Mouse (Mus musculus) thymus, postnatal 10 days (tissue): Measurements from ENCODE around the gene Dbndd2.

ENCODE experiments used
- DNase-seq, 2 experiments: peaks; one replicate each; pipeline ENCODE4 v3.0.0; 2021; ENCODE audit warnings: low spot score in 2 of 2

The Dbndd2 gene

DNA sequence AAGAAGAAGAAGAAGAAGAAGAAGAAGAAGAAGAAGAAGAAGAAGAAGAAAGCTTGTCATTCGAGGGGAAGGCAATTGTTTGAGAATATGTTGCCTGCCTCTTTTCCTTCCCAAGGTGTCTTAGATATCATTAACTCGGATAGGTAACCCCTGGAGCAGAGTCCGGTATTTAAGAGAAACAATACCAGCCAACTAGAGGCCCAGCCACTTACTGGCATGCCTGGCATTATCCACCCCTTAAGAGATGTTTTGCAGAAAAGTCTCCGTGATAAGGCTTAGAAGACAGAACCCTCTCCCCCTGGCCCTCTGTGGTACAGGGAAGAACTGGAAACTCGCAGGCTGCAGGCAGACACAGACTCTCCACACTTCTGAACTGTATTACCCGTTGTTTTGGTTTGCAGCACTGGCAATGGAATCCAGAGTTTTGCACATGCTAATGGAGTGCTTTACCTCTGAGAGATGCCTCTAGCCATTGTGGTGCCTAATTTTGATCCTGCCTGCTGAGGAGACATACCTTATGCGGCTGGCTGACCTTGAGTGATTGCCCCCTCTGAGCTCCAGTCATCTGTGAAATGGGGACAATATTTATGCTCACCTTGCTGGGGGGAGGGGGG lies 31.9 kb upstream of the Dbndd2 start:
- no peak for DNase-seq

DNA sequence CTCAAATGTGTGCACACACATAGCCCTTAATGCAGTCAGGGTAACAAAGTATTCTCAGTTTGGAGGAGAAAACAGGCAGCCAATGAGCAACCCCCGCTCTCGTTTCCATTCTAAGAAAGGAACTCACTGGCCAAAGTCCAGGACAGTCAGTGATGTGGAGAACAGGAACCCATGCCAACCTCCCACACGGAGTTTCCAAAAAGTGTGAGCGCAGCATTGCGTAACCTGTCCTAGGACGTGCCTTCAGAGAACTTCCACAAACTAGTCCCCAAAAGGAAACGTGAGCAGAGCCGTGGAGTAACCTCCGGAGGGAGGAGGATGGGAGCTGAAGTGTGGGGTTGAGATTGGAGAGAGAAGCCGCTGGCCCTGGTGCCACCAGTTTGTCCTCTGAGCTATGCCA lies 31.1 kb upstream of the Dbndd2 start:
- no peak for DNase-seq

DNA sequence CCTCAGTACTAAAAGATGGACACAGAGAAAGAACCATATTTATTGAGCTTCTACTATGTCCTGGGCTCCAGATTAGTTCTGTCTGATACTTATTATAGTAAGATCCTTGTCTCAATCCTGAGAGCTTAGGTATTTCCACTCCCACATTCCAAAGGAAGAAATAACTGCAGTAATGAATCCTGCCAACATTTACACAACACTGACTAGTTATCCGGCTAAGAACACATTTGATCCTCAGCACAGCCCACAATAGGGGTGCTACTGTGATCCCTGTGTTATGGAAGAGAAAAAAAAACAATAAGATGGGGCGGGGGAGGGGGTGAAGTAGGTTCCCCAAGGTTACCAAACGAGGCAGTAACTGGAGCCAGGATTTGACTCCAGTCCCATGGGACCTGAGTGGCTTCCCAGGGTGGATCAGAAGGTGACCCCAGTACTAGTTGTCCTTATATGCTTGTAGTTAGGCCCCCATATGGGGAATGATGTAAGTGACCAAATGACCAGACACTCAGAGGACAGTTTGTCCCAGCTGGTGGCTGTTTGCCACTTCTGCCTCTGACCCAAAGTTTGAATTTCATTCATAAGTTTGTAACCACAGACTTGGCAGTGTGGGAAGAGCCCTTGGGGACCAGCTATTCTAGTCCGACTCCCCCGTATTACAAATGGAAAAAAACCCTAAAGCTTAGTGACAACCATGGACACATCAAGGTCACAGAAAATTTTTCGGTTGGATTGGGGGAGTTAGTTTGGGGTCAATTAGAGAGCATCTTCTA lies 30.3 kb upstream of the Dbndd2 start:
- no peak for DNase-seq

DNA sequence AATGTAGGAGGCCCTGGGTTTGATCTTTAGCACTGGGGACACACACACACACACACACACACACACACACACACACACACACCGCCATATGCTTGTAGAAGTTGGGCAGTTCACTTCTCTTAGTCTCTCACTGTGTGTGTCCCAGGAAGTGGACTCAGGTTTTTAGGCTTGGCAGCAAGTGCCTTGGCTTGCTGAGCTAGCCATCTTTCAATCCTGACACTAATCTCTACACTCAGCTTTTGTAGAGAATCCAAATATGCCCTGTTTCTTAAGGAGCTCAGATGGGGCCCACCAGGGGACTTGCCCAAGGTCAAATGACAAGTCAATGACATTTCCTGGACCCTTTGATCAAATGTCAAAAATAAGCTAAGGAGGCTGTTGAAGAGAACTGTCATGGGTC lies 29.5 kb upstream of the Dbndd2 start:
- no peak for DNase-seq

DNA sequence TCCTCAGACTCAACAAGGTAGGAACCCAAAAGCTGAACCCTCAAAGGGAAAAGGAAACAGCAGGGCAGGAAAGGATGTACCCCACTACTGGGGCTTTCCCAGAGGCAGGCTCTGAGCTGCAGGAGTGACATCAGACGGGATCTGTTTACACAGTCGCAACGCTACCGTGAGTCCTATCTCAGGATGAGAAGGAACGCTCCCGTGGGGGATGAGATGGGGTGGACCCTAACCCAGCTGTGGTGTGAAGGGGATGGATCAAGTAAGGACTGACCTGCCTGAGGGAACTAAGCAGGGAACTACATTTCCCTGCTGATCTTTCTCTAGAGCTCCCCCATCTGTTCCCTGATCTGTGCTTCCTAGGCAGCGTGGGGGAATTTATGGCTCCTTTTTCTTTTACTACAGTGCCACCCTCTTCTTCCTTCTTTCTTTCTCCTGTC lies 29.0 kb upstream of the Dbndd2 start, which contains the start of gene Sys1:
TSS of gene Sys1 (plus strand) at position 101 of the 437 bp plus-strand sequence.
- DNase-seq = no peak

DNA sequence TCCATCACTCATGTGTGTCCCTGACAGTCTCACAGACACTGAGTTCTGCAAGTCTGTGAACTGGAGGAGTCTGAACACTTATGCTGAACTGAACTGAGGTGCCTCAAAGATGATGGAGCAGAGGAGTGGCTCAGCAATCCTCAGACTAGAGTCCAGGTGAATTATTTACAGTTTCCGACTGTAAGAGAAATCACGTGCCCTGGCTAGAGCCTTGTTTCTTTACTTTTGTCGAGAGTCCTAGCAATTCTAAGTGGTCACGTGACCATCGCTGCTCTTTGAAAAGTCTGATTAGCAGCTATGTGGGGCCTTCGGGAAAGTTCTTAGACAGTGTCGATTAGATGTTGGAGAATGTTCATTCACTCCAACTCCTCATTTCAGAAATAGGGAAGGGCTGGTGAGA lies 28.0 kb upstream of the Dbndd2 start:
- DNase-seq = no peak

DNA sequence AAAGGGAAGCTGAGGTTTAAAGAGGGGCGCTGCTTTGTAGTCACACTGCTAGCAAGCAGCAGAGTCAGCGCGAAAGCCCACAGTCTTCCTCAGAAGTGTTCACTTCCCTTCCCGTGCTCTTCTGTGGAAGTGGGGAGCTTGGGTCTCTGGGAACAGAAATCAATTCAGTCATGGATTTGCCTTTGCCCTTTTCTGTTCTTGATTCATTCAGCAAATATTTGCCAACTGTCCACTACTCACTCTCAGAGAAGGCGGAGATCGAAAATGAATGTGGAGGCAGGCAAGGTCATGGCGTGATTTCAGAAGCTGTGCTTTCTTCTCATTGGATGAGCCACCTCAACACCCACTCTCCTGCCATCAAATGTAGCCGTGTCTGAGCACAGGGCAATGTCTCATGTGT lies 27.4 kb upstream of the Dbndd2 start:
- DNase-seq = no peak

DNA sequence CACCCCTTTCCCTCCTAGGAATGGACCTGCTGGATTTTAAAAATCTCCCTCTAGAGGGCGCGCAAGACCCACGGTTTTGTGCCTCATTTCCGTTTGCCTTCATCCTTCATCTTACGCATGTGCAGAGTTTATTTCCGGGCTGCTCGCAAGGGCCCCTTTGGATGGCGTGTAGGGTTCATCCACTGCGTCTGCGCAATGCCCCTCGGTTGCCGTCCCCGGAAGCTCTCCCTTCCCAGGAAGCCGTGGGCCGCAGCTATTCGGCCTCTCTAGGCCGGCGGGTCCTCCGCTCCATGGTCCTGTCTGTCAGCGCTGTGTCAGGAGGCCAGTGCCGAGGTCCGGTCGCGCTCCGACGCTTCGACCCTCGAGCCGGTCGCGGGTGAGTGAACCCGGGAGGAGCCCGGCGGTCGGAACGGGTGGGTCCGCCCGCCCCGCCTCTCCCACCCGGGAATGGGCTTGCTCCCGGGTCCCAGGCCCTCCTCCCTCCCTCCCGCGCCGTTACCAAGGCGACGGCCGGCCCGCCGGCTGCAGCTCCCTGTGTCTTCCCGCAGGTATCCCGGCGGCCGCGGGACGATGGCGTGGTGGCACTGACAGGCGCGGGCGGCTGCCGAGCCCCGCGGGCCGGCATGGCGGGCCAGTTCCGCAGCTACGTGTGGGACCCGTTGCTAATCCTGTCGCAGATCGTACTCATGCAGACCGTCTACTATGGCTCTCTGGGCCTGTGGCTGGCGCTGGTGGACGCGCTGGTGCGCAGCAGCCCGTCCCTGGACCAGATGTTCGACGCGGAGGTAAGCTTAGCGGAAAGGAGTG lies 25.0 kb upstream of the Dbndd2 start, which contains the start of gene Gm20458:
TSS of gene Gm20458 (plus strand) at position 223 of the 807 bp plus-strand sequence.
- peak; percentile 94 to 95 for DNase-seq

DNA sequence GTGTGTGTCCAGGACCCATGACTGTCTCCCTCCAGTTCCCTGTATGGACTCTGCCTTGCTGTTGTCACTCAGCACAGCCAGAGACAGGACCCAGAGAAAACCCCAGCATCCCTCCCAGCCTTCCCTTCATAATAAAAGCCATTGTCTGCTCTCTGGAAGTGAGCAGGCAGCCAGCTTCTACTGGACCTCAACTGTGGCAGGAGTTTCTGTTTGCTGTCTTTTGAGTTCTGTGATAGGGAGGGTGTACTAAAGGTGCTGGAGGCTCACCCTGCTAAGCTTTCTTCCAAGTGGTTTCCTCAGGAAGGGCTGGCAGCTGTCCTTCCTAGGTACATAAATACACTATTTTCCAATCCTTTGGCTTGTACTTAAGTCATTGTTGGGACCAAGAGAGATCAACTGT lies 20.7 kb upstream of the Dbndd2 start:
- DNase-seq = no peak

DNA sequence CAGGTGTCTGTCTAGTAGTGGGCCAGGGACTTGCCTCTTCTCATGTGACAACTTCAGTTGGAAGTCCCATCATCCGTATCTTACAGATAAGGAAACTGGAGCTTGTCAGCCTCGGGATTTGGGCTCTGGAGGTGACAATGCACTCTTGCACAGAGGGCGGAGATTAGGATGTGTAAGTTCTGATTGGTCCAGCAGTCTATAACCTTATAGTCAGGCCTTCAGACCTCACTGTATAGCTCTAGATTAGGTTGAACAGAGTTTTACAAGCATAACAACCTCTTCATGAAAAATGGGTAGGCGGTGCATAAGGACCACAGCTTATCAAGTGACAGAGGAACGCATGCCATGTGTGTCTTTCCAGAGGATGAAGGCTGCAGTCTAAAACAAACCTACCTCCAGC lies 19.1 kb upstream of the Dbndd2 start:
- DNase-seq = no peak

DNA sequence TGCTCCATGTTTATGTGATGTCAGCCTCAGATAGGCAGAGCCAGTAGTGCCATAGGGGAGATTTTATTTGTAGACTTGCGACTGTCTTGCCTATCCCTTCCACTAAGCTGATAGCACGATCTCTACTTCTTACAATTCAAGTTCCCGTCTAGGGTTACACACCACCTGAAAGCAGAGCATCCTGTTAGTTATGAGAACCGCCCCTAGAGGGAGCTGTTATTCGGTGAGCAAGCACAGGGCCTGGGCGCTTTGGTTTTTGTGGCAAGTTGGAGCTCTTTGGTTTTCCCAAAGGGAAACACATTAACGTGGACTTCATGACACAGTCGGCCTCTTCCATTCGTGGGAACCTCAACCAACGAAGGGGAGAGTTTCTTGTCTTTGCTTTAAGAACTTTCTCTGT lies 15.7 kb upstream of the Dbndd2 start:
- DNase-seq = peak; percentile 21 to 66

DNA sequence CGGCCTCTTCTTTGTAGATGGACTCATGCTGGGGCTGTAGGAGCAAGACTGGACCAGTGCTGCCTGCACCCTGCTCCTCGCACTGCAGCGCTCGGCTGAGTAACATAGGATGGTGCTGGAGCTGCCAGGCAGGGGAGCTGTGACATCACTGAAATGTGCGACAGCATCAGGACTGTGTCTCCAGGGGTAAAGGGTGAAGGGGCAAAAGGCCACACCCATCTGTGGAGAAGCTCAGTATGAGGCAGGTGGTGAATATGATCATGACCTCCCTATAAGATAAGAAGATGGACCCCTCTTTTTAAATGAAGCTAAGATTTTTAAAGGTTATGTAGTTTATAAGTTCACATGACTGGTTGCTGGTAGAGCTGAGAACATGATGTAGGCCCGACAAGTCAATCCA lies 12.3 kb upstream of the Dbndd2 start, which contains the start of gene Trp53tg5:
TSS of gene Trp53tg5 (minus strand) at position 101 of the 400 bp plus-strand sequence.
- DNase-seq = no peak

DNA sequence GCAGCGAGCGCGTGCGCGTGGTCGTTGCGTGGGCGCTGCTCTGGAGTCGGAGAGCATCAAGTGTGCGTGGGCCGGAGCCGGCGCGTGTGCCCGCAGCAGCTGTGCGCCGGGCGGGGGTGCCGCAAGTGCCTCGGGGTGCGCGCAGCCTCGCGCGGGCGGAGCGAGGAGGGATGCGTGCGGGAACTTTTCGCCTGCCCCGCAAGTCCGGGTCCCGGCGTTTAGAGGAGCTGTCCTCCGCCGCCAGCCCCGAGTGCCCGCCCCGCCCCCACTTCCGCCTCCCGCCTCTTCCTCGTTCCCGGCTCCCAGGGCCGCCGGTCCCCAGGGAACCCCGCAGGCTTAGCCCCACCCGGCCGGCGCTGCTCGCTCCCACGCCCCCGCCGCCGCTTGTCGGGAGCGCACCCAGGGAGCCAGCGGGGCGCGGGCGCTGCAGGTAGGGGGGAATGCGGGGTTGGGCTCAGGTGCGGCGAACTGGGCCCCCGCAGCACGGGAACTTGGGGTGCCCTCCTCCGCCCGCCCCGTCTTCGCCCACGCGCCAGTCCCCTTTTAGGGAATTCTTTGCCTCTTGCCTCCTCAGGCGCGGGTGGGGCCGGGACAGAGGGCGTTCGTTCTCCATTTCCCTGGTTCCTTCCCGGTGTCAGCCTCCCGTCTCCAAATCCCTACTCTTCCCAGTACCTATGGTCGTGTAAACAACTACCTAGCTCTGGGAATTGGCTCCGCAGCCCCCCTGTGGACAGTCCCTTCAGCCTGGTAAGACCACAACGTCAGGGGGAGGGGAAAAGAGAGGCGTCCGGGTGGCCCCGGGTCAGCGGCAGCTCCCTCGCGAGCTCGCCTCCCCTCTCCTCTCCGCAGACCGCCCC lies 580 bp downstream of the Dbndd2 start:
- no peak for DNase-seq

DNA sequence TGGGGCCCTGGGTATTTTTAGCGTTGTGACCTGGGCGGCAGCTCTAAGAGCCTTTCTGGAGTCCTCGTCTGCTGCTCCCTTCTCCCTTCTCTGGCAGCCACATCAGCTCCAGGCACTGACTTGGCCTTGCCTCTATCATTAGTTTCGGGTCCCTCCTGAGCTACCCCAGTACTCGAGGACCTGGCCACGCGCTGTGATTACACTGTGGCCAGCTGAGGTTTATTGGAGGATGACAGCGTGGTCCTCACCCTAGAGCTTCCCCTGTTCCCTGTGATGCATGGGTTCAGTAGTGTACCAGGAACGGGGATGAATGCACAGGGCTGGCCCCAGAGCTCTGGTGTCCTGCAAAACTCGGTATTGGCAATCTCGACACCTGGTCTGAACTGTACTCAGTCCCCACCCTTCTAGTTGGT lies 1.2 kb downstream of the Dbndd2 start:
- no peak for DNase-seq

DNA sequence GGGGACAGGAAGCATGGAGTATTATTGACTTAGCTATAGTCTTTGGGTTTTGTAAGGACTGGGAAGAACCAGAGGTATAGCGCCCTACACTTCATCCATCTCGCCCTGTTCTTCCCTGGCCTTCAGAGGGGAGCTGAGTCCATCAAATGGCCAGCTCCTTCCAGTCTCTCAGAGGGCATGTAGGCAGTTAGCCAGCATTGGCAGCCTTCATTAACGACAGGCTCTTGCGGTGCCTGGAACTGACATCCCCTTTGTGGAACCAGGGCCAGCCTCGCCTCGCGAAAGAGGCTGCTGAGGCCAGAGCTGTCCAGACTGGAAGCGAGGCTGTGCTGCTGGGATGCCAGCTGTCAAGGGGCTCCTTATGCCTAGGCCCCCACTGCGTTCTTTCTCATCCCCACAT lies 1.9 kb downstream of the Dbndd2 start:
- no peak for DNase-seq

DNA sequence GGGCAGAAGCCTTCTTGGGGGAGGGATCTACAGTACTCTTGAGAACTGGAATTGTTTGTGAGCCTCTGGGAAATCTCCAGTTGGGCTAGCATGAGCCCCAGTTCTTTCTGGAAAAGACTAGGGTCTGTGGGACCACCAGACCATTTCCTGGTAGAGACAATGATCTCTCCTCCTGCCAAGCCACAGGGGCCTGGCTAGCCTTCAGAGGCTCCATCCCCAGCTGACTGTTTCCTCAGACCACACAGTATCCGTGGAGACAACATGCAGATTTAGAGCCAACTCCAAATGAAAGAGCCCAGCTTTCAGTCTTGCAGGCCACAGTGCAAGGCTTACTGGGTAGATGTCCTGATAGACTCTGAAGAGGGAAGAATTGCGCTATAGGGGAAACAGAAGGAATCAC lies 8.2 kb downstream of the Dbndd2 start:
- no peak for DNase-seq

DNA sequence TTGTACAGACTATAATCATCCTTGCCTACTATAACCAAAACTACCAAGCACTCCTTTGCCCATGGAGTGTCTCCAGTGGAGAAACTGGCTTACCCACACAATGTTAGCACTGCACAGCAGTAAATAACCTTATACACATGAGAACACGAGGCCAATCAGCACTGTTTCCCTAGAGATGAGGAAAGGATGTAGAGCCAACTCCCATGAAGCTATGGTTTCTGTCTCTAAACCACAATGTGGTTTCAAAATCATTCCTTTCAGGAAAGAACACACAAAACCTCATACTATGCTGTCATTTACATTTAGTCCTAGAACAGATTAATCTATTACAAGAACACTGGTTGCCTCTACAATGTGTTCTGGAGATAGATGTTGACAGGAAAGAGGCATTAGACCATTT lies 10.4 kb downstream of the Dbndd2 start:
- DNase-seq = no peak

DNA sequence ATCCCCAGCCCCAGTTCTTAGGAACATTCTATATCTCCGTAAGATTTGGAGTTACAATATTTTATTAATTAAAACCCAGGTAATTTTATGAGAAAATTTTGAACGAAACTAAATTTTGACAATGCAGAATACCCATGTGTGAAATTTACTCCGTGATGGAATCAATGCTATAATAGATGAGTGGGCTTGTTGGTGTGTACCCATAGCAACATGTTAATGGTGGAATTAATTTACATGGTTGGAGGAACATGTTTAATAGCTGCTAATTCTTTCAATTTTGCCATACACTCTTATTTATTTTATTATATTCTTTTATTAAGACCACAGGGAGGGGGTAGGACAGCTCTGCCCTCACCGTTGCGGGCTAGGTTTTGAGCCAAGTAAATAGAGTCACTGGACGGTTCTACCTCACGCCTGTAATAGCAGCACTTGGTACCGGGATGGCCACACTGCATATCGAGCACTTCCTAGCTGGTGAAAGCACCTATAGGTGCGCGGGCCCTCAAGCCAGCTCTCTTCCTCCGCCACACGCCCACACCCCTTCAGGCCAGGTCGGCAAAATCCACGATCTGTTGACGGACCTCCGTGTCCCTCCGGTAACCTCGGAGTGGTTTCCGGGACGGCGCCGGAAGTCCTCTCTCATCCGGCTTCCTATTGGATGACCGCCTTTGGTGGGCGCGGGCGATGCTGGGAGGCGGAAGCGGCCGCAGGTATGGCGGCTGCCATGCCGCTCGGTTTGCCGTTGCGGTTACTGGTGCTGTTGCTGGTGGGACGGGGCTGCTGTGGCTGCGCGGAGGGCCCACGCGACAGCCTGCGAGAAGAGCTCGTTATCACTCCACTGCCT lies 11.2 kb downstream of the Dbndd2 start, which contains the start of gene Pigt:
TSS of gene Pigt (plus strand) at position 674 of the 844 bp plus-strand sequence.
- peak; percentile 78 to 82 for DNase-seq

DNA sequence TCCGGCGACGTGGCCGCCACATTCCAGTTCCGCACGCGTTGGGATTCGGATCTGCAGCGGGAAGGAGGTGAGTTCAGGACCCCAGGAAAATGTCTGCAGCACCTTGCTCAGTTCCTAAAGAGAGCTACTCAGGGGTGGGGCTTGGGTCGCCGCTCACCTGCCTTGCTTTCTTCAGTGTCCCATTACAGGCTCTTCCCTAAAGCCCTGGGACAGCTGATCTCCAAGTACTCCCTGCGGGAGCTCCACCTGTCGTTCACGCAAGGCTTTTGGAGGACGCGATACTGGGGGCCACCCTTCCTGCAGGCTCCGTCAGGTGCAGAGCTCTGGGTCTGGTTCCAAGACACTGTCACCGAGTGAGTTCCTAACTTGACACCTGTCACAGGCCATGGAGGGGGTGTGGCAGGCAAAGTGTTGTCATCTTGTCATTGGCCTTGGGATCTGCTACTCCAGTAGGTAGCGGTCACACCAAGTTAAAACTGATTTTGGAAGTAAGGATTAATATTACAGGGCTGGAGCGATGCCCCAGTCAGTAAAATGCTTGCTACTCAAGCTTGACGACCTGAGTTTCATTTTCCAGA lies 11.9 kb downstream of the Dbndd2 start:
- DNase-seq = peak; percentile 17 to 20

DNA sequence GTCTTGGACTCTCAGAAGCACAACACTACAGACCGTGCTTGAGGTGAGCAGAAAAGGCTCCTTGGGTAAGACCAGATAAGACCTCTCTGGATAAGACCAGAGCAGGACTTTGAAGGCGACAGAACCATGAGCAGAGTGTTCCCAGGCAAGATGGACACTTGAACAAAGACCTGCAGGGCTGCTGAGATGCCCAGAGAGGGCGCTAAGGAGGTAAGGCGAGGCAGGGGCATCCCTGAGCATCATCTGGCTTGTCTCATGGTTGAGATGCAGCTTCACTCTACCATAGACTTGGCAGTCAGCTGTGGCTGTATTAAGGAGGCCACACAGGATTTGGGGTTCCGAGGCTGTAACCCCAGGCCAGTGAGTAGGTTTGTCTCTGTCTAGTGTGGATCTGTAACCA lies 13.4 kb downstream of the Dbndd2 start:
- DNase-seq = no peak
